Mouse (Mus musculus) liver, embryonic 14.5 days (tissue): Measurements from ENCODE around the gene Tsr3. TPM values are rescaled to one million over a fixed set of nuclear protein-coding genes. Genes with fewer than 3 reads are reported as not detected.

Experiments used
- ATAC-seq: fragments of 200-750 bp; cut with Nextera tagmentation; 2 replicates; pipeline ENCODE4 v1.8.0; 2017; ENCODE audit warnings: moderate number of reproducible peaks, mild to moderate bottlenecking, moderate library complexity; ENCODE audit not compliant: insufficient read depth
- DNase-seq, 3 experiments: peaks; one replicate each; pipeline ENCODE4 v3.0.0-alpha.2; 2012 to 2013; ENCODE audit warnings: low read depth in 3 of 3, low spot score in 3 of 3
- H3K27ac ChIP-seq: fragments of 300-500 bp; sonication (generic); 2 replicates; pipeline ENCODE4 v1.5.1; 2014; ENCODE audit warnings: moderate library complexity, mild to moderate bottlenecking, control low read depth, inconsistent platforms
- H3K27me3 ChIP-seq: fragments of 300-500 bp; sonication (generic); 2 replicates; pipeline ENCODE4 v1.6.1; 2014; ENCODE audit warnings: mild to moderate bottlenecking, low read length, moderate library complexity; ENCODE audit not compliant: control insufficient read depth, insufficient read depth
- H3K36me3 ChIP-seq: fragments of 300-500 bp; sonication (generic); replicated peaks from 2 replicates; pipeline ENCODE4 v1.6.1; 2014; ENCODE audit warnings: low read depth; ENCODE audit not compliant: control insufficient read depth, insufficient read depth
- H3K4me1 ChIP-seq, 2 experiments: fragments of 200-500 bp in 1 of 2; fragments of 300-500 bp in 1 of 2; sonication (generic) in 1 of 2; replicated peaks; 2 replicates each; pipeline ENCODE4 v1.6.1; 2012 to 2014; ENCODE audit warnings: antibody characterized with exemption in 1 of 2, inconsistent platforms in 1 of 2, low read length in 1 of 2; ENCODE audit not compliant: control insufficient read depth in 2 of 2, insufficient read depth in 2 of 2
- H3K4me2 ChIP-seq: fragments of 300-500 bp; sonication (generic); 2 replicates; pipeline ENCODE4 v1.6.1; 2014; ENCODE audit warnings: low read depth, mild to moderate bottlenecking, control low read depth, moderate library complexity
- H3K4me3 ChIP-seq, 2 experiments: fragments of 200-500 bp in 1 of 2; fragments of 300-500 bp in 1 of 2; sonication (generic) in 1 of 2; 2 replicates each; pipeline ENCODE4 v1.5.1; 2012 to 2014; ENCODE audit warnings: low read depth in 2 of 2, low read length in 2 of 2, mild to moderate bottlenecking in 2 of 2, control low read depth in 1 of 2, inconsistent platforms in 1 of 2, moderate library complexity in 1 of 2; ENCODE audit not compliant: insufficient read depth in 1 of 2
- H3K9ac ChIP-seq: fragments of 300-500 bp; sonication (generic); replicated peaks from 2 replicates; pipeline ENCODE4 v1.6.1; 2014; ENCODE audit warnings: mild to moderate bottlenecking, control low read depth, moderate library complexity
- H3K9me3 ChIP-seq: fragments of 300-500 bp; sonication (generic); 2 replicates; pipeline ENCODE4 v1.6.1; 2016; ENCODE audit warnings: low read length, mixed read lengths; ENCODE audit not compliant: control insufficient read depth
- CTCF ChIP-seq: IDR thresholded peaks from 2 replicates; pipeline ENCODE4 v1.5.1; 2016; ENCODE audit warnings: antibody characterized with exemption, low read depth, control low read depth
- EP300 ChIP-seq: IDR thresholded peaks from 2 replicates; pipeline ENCODE4 v1.6.1; 2016; ENCODE audit warnings: antibody characterized with exemption, low read depth
- WGBS: fragments of 180-500 bp; shearing (Covaris S2); extraction: QIAGEN DNeasy Blood & Tissue Kit; methylation state at CpG from one replicate; pipeline ENCODE4 v1.1.7; 2014; ENCODE audit not compliant: insufficient replicate concordance; 5-methylcytosine and 5-hydroxymethylcytosine counted together
- polyA plus RNA-seq, 2 experiments: library from polyadenylated mRNA; depleted of rRNA in 1 of 2; stranded (reverse) in 1 of 2; unstranded in 1 of 2; fragments of >200 nt; fragmentation: Nextera tagmentation in 1 of 2; extraction: Ambion mirVana in 1 of 2; gene quantifications; 2 replicates each; pipeline versions ENCODE4 v1.2.1 to v1.2.3; 2012 to 2014

Tsr3 gene
- polyA plus RNA-seq, 2 experiments = 13.0 to 17.4 TPM

- H3K4me2 ChIP-seq = no peak overlapping the region
- H3K27ac ChIP-seq = no peak overlapping the region
Measured at GRCm38 (mm10) chr17:25248033-25248750, 8.2 kb downstream of the Tsr3 start.

GRCm38 (mm10) chr17:25250181-25250835 is 10.3 kb downstream of the Tsr3 start:
- peaks cover 20% of the 10 kb centered on the region for H3K27me3 ChIP-seq
- no peak overlapping the region for H3K4me2 ChIP-seq
- TF ChIP-seq EP300 (no peak), CTCF (no peak)
- no peak for DNase-seq
- H3K27ac ChIP-seq = no peak overlapping the region
- H3K9me3 ChIP-seq = no peaks in the 10 kb centered on the region
- no peak for ATAC-seq
- WGBS = 63% methylated on average over 8 of the region's 8 CpGs
- no peak overlapping the region for H3K4me3 ChIP-seq
- no peak overlapping the region for H3K9ac ChIP-seq
- no peaks in the 10 kb centered on the region for H3K36me3 ChIP-seq
- H3K4me1 ChIP-seq = no peaks in the 10 kb centered on the region

More at GRCm38 (mm10) chr17:25248033-25248750, 8.2 kb downstream of the Tsr3 start:
- H3K9ac ChIP-seq = no peak overlapping the region
- WGBS = 34% methylated on average over 18 of the region's 18 CpGs
- H3K27me3 ChIP-seq = no peaks in the 10 kb centered on the region; the same call in 1 of the 2 replicates
- no peak overlapping the region for H3K4me3 ChIP-seq
- no peak for TF ChIP-seq CTCF
- TF ChIP-seq EP300 = no peak
- peaks cover 4% of the 10 kb centered on the region for H3K36me3 ChIP-seq
- H3K9me3 ChIP-seq = no peaks in the 10 kb centered on the region
- ATAC-seq (no peak), DNase-seq (no peak)
- no peaks in the 10 kb centered on the region for H3K4me1 ChIP-seq

GRCm38 (mm10) chr17:25252643-25253042 is 12.7 kb downstream of the Tsr3 start:
- Histone ChIP-seq H3K27me3 (peaks cover 35% of the 10 kb centered on the region), H3K36me3 (no peaks in the 10 kb centered on the region), H3K4me1 (no peaks in the 10 kb centered on the region), H3K4me2 (no peak overlapping the region), H3K27ac (no peak overlapping the region), H3K9ac (no peak overlapping the region), H3K9me3 (no peaks in the 10 kb centered on the region), H3K4me3 (no peak overlapping the region)
- 44% methylated on average over 3 of the region's 3 CpGs for WGBS
- DNase-seq (no peak), ATAC-seq (no peak)
- TF ChIP-seq CTCF = no peak
- TF ChIP-seq EP300 = no peak

GRCm38 (mm10) chr17:25253760-25254159 is 13.8 kb downstream of the Tsr3 start:
- TF ChIP-seq EP300 = no peak
- no peak for TF ChIP-seq CTCF
- H3K27me3 ChIP-seq = peaks cover 35% of the 10 kb centered on the region
- H3K9ac ChIP-seq = no peak overlapping the region
- no peak overlapping the region for H3K4me2 ChIP-seq
- H3K36me3 ChIP-seq = no peaks in the 10 kb centered on the region
- DNase-seq (no peak), ATAC-seq (no peak)
- no peaks in the 10 kb centered on the region for H3K9me3 ChIP-seq
- no peak overlapping the region for H3K27ac ChIP-seq
- H3K4me1 ChIP-seq = no peaks in the 10 kb centered on the region
- 45% methylated on average over 10 of the region's 10 CpGs for WGBS
- H3K4me3 ChIP-seq = no peak overlapping the region

- Histone ChIP-seq H3K4me3 (no peak overlapping the region), H3K4me1 (no peaks in the 10 kb centered on the region), H3K9ac (no peak overlapping the region), H3K4me2 (no peak overlapping the region), H3K36me3 (peaks cover 2% of the 10 kb centered on the region; the same call in 1 of the 2 replicates), H3K27ac (no peak overlapping the region), H3K27me3 (peaks cover 35% of the 10 kb centered on the region), H3K9me3 (no peaks in the 10 kb centered on the region)
- DNase-seq (no peak), ATAC-seq (no peak)
- 41% methylated on average over 2 of the region's 2 CpGs for WGBS
- TF ChIP-seq EP300 (no peak), CTCF (no peak)
Measured at GRCm38 (mm10) chr17:25255110-25255509, 15.1 kb downstream of the Tsr3 start.
